Mouse (Mus musculus) retina, postnatal 1 day (tissue): ENCODE measurements around the gene Umps.

Source experiments
- DNase-seq: peaks from one replicate; pipeline ENCODE4 v3.0.0-alpha.2; 2012

Umps gene

GRCm38 (mm10) chr16:33953008-33953407 lies 13.8 kb downstream of the Umps start:
- DNase-seq, result no peak

DNA sequence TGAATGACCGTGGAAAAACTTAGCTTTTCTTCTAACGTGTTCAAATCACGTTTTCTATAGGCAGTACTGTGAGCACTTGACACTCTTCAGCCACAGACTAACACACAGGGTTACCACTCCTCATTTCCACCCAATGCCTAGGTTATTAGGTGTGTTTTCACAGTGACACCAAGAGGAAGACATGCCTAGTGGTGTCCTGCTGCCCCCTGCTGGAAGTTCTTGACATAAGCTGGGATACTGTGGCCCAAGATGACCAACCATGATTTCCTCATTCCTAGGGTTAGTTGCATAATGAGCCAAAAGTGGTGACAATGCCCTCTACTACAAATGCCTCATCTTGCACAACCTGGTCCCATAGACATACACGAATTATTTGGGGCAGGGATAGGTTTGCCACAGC lies 16.0 kb downstream of the Umps start:
- peak; percentile 88 for DNase-seq

DNA sequence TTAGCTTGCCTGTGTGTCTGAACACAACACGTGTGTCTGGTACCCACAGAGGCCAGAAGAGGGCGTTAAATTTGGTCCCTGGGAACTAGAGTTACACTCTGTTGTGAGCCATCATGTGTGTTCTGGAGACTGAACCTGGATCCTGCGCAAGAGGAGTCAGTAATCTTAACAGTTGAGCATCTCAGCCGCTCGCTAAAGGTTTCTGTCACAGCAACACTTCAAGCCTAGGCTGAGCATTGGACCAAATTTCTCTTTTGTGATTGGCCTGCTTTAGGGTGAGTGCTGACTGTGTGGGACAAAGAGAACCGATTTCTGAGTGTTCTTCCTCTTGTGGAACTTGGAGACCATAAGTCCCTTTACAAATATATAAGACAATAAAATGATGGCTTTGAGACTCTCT lies 16.5 kb downstream of the Umps start:
- no peak for DNase-seq

DNA sequence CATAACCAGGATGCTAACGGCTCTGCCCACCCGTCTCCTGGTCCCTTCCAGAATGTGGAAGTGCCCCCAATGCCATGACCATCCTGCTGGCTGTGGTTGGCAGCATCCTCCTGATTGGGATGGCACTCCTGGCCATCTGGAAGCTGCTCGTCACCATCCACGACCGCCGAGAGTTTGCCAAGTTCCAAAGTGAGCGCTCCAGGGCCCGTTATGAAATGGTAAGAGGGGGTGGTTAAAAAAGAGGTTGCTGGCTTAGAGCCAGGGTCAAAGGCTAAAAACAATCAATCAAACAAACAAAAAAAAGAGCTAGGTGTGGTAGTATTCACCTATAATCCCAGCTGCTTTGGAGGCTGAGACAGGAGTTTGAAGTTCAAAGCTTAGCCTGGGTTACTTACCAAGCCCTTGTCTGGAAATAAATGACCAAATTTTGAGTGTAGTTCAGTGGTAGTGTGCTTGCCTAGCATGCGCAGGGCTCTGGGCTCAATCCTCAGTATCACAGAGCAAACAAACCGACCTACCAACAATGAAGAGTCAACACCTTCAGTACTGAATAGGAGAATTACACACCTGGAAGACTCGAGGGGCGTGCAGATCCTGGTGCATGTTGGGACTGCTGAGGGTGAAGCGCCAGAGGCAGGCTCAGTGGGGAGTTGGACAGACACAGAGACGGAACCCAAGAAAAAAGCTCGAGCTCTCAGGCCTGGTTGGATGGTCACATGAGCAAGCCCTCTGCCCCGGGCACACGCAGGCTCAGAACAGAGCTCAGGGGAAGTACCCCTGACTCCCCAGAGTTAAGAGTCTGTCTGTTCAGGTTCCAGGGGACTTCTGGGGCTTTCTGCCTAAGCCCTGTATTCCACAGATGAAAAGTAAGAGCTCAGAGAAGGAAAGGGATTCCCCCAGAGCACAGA lies 18.9 kb downstream of the Umps start:
- no peak for DNase-seq

DNA sequence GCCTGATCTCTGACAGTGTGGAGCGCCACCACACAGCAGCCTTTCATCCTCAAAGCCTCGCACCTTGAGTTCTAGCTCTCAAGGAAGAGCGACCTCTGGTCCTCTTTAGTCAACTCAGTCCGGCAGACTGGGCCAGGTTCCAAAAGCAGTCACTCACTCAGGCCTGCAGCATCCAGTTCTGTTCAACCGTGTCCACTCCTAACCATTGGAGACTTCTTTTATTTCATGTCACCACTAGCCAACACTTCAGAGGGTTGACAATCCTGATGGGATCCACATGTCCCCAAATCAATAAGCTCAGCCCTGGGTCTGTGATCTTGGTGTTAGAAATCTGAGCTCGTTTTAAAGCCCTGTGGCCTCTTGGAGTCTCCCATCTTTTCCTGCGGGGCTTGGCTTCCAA lies 20.8 kb downstream of the Umps start:
- DNase-seq, result no peak

- DNase-seq, result no peak
These were observed 22.1 kb downstream of the Umps start for GRCm38 (mm10) chr16:33944772-33945171.

GRCm38 (mm10) chr16:33944126-33944525 lies 22.7 kb downstream of the Umps start:
- DNase-seq, result no peak

GRCm38 (mm10) chr16:33943388-33943787 lies 23.4 kb downstream of the Umps start:
- DNase-seq, result no peak

DNA sequence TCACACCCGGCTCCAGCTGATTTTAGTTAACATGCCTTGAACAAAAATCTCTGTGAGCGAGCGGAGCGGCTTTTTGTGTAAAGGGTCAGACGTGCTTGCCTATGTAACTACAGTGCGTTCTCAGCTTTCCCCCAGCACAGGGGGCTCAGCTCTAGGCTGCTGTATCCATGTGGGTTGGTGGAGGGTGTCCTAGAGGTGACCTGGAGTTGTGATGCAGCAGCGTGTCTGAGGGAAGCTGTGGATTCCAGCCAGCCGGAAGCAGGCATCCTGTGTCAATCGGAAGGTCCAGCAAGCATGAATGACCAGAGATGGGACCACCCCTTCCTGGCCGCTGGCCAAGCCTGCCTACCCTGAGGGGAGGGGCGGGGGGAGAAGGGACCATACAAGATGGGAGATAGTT lies 24.5 kb downstream of the Umps start:
- DNase-seq, result peak; percentile 89

DNA sequence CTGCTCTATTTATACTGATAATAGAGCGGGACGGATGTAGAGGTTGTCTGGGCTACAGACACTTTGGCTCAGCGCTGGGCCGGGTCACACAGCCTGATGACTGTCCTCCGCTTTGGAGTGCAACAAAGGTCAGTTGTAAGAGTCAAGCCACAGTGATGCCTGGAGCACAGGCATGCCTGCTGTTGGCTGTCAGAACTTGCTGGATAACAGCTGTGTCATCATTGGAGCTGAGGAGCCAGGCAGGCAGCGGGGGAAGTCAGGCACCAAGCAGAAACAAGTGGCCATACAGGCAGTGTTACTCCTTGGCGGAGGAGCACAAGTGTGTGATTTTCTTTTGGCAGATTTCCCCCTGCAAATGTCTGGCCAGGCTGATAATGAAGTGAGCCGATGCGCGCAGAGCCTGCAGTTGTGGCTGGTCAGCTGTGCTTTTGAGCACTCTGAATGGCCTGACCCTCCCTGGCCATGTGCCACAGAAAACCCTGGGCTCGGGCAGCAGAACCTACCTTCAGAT lies 25.5 kb downstream of the Umps start:
- peak; percentile 90 for DNase-seq

- DNase-seq, result no peak
These were observed 26.7 kb downstream of the Umps start for GRCm38 (mm10) chr16:33940095-33940494.

DNA sequence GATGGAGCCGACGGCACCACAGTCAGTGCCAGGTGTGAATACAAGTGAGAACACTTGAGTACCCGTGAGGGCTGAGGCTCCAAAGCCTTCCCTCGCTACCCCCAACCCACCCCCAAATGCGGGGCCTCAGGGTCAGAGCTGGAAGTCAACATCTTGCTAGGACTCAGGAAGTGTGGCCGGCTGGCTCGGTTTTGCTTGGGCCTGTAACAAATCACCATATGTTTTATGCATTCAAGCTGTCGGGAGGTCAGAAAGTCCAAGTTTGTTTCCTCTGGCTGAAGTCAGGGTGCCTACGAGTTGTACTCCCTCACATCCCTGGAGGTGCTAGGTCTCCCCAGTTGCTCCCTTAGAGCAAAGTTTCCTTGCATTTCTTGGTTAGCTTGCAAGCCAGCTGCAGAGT lies 27.2 kb downstream of the Umps start:
- DNase-seq, result no peak

GRCm38 (mm10) chr16:33939133-33939531 lies 27.7 kb downstream of the Umps start:
- no peak for DNase-seq

DNA sequence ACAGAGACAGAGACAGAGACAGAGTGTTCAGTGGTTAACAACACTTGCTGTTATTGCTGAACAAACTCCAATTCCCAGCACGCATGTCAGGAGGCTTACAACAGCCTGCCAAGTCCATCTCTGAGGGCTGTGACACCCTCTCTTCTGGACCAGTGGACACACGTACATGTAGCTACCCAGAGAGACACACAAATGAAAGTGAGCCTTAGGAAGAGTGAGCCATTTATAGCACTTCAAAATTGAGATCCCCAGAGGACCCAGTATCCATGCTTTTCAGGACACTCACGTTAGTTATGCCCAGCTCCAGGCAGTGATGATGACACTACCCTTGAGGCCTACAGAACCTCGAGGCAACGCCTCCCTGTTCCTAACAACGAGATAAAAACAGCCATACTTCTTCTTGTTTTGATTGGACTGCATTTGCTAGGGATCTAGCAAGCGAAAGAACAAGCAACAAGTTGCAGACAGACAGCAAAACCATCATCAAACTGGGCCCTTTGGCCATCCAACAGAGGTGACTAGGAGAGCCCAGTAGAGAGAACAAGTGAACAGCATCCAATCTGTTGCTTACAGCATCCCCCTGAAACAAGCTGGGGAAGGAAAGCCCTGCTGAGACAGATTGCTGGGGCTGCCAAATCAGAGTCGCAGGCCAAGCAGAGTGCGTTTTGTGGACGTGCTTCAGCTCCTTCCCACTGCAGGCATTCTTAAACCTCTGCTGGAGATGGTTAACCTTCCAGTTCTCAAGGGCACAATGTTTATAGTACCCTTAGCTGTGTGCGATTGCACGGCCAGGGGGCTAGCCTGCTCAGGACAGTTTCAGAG lies 28.3 kb downstream of the Umps start:
- DNase-seq, result no peak

DNA sequence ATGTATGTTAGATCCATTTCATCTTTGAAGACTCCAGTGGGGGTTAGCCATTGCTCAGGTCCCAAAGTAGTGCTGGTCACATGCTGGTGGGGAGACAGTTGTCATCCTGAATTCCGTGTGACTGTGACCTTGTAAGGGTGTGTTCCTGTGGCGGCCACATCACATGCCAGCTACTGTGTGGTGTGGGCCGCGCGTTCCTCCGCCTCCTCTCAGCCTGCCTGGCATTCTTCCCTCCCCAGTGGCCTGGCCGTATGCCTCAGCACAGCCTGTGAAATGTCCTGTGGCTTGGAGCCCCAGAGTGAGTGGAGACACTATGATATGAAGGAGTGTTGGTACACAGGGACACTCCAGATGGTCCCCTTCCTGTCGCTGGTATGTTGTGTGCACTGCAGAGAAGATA lies 29.3 kb downstream of the Umps start:
- no peak for DNase-seq

- no peak for DNase-seq
These were observed 30.0 kb downstream of the Umps start for GRCm38 (mm10) chr16:33936885-33937284.

- DNase-seq, result no peak
These were observed 31.4 kb downstream of the Umps start for GRCm38 (mm10) chr16:33935407-33935785.

DNA sequence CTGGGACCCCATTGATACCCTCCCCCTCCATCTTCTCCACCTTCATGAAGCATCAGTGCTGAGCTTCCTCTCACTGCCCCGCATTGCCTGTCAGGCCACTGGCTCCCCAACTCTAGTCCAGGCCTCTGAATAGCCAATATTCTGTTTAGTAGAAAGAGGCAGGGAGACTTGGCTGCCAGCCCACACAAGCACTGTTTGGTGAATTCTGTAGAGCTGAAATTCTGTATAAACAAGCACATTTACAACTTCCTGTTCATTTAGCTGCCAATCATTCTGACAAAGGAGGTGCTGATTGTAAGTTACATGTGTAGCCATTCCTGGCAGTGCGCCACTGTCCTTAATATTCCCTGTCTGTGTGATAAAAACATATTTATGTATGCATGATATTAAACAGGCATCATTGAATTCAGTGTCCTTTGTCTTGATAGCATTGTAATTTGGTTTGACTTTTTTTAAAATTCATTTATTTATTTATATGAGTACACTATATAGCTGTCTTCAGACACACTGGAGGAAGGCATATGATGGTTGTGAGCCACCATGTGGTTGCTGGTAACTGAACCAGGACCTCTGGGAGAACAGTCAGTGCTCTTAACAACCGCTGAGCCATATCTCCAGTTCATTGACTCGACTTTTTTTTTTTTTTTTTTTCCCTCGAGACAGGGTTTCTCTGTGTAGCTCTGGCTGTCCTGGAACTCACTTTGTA lies 32.0 kb downstream of the Umps start:
- DNase-seq, result no peak

DNA sequence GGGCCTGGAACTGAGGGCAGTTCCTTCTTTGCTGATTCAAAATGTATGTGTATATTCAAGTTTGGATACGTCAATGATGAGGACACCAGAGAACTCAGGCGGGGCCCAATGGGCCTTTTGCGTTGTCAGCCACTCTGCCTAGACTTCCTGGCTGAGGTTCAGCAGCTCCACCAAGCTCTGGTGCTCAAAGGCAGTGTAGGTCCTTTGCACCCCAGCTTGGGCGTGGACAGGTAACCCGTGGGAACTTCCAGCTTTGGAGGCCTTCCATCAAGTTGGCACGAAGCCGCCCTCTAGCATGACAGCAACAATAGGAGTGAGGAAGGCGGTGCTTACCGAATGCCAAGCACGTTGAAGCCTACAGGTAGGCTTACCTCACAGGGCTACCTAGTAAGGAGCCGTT lies 33.4 kb downstream of the Umps start:
- DNase-seq, result no peak

DNA sequence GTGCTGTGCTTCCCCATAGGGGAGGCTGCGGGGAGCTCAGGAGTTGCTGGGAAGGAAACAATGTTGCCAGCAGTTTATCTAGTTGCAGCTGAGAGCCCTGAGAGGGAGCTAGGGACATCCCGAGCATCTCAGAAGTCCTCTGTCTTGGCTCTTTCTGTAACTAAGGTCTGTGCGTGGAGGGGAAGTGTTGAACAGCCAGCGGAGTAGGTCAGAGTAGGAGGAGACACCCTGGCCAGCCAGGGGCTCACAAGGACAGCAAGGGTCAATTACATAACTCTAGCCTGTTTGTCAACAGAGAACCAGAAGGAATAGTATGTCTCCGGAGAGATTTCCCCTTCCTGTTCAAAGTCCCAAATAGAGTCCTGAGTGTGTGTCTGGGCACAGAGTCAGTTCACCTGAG lies 34.7 kb downstream of the Umps start:
- DNase-seq, result no peak

GRCm38 (mm10) chr16:33931682-33932081 lies 35.2 kb downstream of the Umps start:
- DNase-seq, result peak; percentile 51

- DNase-seq, result no peak
These were observed 36.1 kb downstream of the Umps start for GRCm38 (mm10) chr16:33930785-33931184.

DNA sequence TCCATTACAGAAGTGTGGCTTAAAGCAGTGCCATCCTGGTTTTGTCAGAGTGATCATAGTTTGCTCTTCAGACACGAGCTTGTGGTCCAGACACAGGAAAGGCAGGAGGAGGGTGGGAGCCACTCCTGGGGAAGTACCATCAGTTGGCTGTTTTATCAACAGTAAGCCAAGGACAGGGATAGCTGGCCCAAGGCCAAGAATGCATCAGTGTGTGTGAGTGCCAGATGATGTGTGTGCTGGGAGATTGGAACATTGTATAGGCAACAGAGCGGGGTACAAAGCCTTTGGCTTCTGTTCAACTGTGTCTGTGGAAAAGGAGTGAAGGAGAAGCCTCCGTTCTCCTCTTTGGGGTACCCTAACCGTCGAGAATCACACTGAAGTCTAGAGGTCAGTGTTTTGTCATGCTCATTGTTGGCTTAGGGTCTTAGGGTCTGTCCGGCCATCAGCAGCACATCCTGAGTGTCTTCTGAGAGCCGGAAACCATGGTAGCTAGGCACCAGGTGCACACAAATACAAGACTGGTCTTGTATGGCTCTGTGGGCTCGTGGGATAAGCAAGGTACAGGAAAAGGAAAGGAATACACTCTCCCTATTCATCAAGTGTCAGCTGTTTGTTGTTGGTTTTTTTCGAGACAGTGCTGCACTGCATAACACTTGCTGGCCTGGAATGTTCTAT lies 37.9 kb downstream of the Umps start:
- DNase-seq, result peak; percentile 65
